Mouse (Mus musculus) ovary, postnatal 10 days (tissue): ENCODE data around the gene Hoxd9.

Experiments
- DNase-seq: peaks from one replicate; pipeline ENCODE4 v3.0.0; 2022; ENCODE audit warnings: low spot score

Hoxd9 gene

DNA sequence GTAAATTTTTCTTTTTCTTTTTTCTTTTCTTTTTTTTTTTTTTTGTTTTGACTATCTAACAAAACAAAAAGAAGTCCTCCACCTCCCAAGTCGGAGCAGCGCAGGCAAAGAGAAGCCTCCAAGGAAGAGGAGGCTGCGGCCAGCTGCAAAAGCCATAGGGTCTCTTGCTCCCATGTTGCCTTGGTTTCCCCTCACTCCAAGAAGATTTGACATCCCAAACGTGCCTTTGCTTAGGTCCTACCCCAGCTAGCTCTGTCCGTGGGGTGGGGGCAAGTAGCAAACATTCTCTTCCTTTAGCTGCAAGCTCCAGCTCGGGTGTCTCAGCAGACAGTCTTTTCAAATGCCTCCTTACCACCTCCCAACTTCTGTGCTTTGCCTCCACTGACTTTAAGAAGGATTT is 36.2 kb downstream of the Hoxd9 start:
- DNase-seq = no peak

DNA sequence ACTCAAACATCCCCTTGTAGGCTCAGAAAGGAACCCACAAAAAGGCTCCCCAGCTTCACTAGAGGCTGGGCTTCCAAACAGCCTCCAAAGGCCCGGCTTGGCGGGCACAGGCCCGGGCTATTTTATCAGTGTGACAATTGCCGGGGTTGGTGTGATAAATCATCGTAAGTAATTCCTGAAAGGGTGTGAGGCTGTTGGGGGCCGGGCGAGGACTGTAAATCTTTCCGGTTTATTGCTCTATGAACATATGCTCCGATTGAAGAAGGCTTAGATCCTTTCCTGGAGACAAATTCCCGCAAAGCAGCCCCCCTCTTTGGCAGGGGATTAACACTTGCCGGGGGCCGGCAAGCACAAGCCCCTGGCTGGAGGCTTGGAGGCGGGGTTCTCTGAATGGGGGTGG is 36.9 kb downstream of the Hoxd9 start:
- no peak for DNase-seq

DNA sequence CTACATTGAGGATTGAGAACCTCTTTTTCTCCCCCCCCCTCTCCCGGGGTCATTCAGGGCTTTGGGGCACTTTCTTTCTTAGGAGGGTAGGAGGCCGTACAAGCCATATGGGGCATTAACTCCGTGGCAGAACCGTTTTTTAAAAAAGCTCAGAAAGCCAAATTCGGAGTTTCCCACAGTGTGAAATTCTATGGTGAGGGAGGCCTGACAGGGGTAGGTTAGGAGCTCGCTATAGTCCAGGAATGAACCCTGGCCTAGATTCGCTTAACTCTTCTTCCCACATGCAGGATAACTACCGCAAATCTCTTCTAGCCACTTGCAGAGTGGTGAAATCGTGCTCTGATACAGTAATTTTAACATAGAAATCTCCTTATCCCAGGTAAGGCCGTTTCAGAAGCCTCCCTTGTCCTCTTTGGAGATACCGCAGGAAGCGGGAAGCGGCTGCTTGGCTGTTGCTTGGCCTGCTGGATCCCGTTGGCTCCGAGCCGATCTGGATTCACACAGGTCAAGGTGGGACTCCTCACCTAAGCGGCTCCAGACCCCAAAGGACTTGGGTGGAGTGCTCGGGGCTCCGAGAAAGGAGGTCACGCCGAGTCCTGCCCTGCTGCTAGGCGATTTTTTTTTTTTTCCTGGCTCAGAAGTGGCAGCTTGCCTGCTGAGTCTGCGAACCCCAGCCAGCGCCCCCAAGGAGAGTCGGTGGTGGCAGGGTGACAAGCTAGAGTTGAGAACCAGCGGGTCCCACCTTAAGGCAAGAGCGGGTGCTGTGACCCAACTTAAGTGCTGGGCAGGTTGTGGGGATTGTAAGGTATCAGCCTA is 37.7 kb downstream of the Hoxd9 start:
- DNase-seq = no peak

DNA sequence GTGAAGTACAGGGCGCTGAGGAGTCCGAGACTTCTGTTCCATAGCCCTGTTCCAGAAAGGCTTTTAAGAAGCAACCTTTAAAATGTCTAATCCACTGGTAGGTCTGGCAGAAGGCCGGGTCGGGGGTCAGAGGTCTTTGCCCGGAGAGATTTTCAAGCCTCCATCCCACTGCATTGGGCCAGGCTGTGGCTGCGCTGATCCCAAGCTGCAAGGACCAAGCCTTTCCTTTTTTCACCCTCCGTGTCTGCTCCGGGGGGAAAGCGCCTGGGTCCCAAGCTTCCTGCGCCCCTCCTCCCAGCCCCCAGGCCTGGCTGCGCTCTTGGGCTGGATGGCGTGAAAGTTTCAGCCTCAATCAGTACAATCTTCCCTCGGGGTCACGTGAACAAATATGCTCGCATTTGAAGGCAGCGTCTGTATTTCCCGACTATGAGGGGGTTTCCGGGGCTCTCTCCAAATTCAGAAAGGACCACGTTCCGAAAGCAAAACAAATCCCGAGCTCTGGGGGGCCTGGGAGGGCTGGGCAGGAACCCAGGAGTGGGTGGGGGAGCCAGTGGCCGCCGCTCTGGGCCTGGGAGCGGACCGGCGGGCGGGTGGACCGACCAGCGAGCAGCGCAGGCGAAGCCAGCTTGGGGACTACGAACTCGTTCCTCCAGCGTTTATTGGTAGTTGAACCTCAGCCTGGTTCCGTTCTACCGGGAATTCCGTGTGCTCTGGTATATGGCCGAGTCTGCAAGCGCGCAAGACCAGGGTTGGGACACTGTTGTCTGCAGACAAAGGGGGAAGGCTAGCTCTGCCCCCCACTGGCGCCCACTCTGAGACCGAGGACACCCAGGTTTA is 38.5 kb downstream of the Hoxd9 start:
- DNase-seq = no peak

GRCm38 (mm10) chr2:74736688-74737577 is 39.4 kb downstream of the Hoxd9 start:
- no peak for DNase-seq

GRCm38 (mm10) chr2:74737578-74738070 is 40.1 kb downstream of the Hoxd9 start:
- no peak for DNase-seq

GRCm38 (mm10) chr2:74738623-74739475 is 41.3 kb downstream of the Hoxd9 start:
- no peak for DNase-seq

GRCm38 (mm10) chr2:74739476-74739800 is 41.9 kb downstream of the Hoxd9 start:
- no peak for DNase-seq

GRCm38 (mm10) chr2:74739869-74740268 is 42.3 kb downstream of the Hoxd9 start:
- no peak for DNase-seq

DNA sequence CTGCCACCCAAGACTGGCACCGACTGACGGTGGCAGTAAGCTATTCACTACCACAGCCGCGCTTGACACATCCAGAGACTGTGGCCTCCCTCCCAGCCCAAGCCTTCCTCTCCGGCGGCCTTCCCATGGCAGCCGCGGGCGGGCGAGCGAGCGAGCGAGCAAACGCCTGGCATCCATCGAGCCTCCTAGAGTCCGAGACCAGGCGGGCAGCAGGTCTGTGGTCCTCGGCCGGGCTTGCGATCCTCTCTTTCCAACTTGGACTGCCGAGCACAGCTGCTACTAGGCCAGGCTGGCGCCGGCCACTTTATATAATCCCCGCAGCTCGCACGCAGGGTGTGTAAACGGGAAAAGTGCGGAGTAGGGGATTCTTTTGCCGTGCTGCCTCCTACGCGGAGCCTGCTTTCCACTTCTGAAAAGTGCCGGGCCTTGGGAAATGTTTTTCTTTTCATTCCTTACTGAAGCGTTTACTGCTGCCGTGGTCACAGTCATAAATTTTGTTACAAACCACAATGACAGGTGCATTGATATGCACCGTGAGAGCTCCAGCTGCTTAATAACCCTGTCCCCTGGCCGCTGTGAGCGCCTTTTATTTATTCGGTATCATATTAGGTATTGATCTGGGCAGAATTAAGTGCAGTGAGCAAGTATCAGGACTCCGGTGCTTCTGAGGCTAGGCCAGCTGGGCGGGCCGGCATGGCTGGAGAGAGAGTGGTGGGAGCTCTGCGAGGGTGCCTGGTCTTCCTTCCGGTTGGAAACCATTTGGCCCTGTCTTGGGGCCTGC is 43.0 kb downstream of the Hoxd9 start:
- no peak for DNase-seq

- DNase-seq = no peak
These were observed 43.9 kb downstream of the Hoxd9 start for GRCm38 (mm10) chr2:74741252-74741978.

GRCm38 (mm10) chr2:74741979-74742277 is 44.4 kb downstream of the Hoxd9 start:
- no peak for DNase-seq

- DNase-seq = no peak
These were observed 48.2 kb downstream of the Hoxd9 start for GRCm38 (mm10) chr2:74745540-74746297.

DNA sequence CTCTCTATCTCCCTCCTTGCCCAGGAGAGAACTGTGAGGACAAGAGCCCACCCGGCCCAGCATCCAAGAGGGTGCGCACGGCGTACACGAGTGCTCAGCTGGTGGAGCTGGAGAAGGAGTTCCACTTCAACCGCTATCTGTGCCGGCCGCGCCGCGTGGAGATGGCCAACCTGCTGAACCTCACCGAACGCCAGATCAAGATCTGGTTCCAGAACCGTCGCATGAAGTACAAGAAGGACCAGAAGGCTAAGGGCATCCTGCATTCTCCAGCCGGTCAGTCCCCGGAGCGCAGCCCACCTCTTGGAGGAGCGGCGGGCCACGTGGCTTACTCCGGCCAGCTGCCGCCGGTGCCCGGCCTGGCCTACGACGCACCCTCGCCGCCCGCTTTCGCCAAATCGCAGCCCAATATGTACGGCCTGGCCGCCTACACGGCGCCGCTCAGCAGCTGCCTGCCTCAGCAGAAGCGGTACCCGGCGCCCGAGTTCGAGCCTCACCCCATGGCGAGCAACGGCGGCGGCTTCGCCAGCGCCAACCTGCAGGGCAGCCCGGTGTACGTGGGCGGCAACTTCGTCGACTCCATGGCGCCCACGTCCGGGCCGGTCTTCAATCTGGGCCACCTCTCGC is 48.9 kb downstream of the Hoxd9 start:
- no peak for DNase-seq

GRCm38 (mm10) chr2:74747006-74747405 is 49.5 kb downstream of the Hoxd9 start:
- DNase-seq = no peak

DNA sequence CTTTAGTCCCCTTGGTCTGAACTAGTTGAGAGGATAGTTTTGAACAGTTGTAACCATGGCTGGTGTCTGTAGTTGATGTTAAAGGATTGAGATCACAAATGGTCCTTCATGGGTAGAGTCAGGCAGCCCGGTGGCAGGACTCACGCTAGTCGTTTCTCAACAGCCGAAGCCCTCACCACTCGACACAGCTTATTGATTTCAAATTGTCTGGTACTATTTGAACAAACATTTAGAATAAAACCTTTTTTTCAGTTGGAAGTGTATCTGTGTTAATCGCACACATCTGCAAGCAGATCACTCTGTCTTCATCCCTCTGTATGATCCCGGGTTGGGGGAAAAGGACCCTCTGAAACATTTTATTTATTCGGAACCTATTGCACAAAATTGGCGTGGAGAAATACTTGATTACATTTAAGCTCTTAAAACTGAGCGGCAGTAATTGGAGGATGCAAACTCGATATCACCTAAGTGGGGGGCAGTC is 50.2 kb downstream of the Hoxd9 start:
- DNase-seq = no peak

- DNase-seq = no peak
These were observed 51.0 kb downstream of the Hoxd9 start for GRCm38 (mm10) chr2:74748436-74748995.
